Mouse (Mus musculus): Measurements from ENCODE around the gene Olig1. TPM values are rescaled to one million over a fixed set of nuclear protein-coding genes. Genes with fewer than 3 reads are reported as not detected.
A peak's percentile ranks its signal among the peaks of the same experiment; 100 is the strongest.

The Olig1 gene
- polyA plus RNA-seq, 1 experiment from 2014 or later: not detected

DNA sequence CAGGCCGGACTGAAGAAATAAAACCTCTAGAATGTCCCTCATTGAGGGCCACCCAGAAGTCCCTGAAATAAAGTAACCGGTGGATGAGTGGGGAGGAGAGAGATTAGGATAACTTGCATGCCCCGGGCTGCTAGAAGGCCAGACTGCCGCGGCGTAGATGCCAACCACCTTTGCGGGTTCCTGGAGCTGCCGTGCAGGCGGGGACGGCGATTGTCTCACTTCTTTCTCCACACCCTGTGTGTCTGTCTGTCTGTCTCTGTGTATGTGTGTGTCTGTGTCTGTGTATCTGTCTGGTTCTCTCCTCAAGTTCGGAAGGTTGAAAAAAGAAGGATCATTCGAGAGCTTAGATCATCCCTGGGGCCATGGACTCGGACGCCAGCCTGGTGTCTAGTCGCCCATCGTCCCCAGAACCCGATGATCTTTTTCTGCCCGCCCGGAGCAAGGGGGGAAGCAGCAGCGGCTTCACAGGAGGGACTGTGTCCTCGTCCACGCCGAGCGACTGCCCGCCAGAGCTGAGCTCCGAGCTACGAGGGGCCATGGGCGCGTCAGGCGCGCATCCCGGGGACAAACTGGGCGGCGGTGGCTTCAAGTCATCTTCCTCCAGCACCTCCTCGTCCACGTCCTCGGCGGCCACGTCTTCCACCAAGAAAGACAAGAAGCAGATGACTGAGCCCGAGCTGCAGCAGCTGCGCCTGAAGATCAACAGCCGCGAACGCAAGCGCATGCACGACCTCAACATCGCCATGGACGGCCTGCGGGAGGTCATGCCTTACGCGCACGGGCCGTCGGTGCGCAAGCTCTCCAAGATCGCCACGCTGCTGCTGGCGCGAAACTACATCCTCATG lies 43.3 kb upstream of the Olig1 start:
- H3K27ac ChIP-seq (ENCODE audit: low read length): no peak overlapping the region
- H3K4me2 ChIP-seq (replicated peaks; ENCODE audit: low read depth, low read length): no peak overlapping the region
- H3K27me3 ChIP-seq (ENCODE audit: control insufficient read depth, insufficient read depth, low read length): peaks cover 94% of the 10 kb centered on the region
- H3K9ac ChIP-seq (replicated peaks; ENCODE audit: low read depth, low read length): no peak overlapping the region
- 0 out of 2 replicates have a peak overlapping the region, but pooled peaks have one; percentile 13 for H3K4me3 ChIP-seq (ENCODE audit: low read depth, low read length)
- under 1% methylated on average over 60 of the region's 60 CpGs for WGBS
- H3K36me3 ChIP-seq (ENCODE audit: control insufficient read depth, insufficient read depth, low read length): no peaks in the 10 kb centered on the region
- ATAC-seq (ENCODE audit: insufficient number of reproducible peaks, insufficient read depth, low FRiP score, low read depth): no peak
- no peaks in the 10 kb centered on the region for H3K9me3 ChIP-seq (ENCODE audit: control insufficient read depth, low read depth, low read length)
- 0 out of 2 replicates have a peak, but pooled peaks cover 11% of the 10 kb centered on the region for H3K4me1 ChIP-seq (ENCODE audit: control insufficient read depth, insufficient read depth, low read length)

DNA sequence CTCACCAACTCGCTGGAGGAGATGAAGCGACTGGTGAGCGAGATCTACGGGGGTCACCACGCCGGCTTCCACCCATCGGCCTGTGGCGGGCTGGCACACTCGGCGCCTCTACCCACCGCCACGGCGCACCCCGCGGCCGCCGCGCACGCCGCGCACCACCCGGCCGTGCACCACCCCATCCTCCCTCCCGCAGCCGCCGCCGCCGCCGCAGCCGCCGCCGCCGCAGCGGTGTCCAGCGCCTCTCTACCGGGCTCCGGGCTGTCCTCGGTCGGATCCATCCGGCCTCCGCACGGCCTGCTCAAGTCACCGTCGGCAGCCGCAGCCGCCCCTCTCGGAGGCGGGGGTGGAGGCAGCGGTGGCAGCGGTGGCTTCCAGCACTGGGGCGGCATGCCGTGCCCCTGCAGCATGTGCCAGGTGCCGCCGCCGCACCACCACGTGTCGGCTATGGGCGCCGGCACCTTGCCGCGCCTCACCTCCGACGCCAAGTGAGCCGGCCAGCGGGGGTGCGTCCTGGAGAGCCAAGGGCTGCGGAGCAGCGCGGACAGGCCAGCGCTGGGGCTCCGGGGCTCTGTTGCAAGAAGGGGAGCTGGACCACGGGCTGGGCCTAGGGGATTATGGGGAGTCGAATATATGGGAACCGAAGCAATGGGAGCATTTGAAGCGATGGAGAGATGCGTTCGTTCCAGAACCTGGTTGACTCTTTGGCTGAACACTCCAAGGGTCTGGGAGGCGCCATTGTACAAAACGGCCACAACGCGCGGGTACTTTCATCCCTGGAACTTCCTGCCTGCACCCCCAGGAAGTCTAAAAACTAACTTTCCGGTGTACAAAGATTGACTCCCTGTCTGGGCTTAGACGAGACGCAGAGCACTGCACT lies 42.5 kb upstream of the Olig1 start:
- Histone ChIP-seq H3K4me1 (ENCODE audit: control insufficient read depth, insufficient read depth, low read length) (0 out of 2 replicates have a peak, but pooled peaks cover 11% of the 10 kb centered on the region), H3K9ac (replicated peaks; ENCODE audit: low read depth, low read length) (no peak overlapping the region), H3K36me3 (ENCODE audit: control insufficient read depth, insufficient read depth, low read length) (no peaks in the 10 kb centered on the region), H3K27me3 (ENCODE audit: control insufficient read depth, insufficient read depth, low read length) (peaks cover 94% of the 10 kb centered on the region), H3K9me3 (ENCODE audit: control insufficient read depth, low read depth, low read length) (no peaks in the 10 kb centered on the region), H3K4me3 (ENCODE audit: low read depth, low read length) (0 out of 2 replicates have a peak overlapping the region, but pooled peaks have one; percentile 4), H3K4me2 (replicated peaks; ENCODE audit: low read depth, low read length) (peak overlapping the region; percentile 15; the same call in 1 of the 2 replicates), H3K27ac (ENCODE audit: low read length) (no peak overlapping the region)
- ATAC-seq (ENCODE audit: insufficient number of reproducible peaks, insufficient read depth, low FRiP score, low read depth): no peak
- WGBS: 1% methylated on average over 67 of the region's 85 CpGs

DNA sequence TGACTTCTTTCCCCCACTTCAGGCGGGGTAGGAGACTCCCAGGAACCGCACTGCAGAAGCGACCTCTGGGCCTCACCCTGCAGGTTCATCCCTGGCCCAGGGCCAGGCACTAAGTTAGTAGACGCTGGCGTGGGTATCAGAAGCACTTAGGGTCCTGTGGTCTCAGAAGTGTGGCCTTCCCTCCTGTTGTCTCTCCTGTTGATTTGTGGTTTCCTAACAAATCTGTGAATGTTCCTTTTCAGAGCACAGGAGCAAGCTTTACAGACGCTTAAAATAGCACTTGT lies 41.9 kb upstream of the Olig1 start:
- 0 out of 2 replicates have a peak, but pooled peaks cover 6% of the 10 kb centered on the region for H3K4me1 ChIP-seq (ENCODE audit: control insufficient read depth, insufficient read depth, low read length)
- H3K4me2 ChIP-seq (replicated peaks; ENCODE audit: low read depth, low read length): no peak overlapping the region
- H3K4me3 ChIP-seq (ENCODE audit: low read depth, low read length): no peak overlapping the region
- no peak overlapping the region for H3K9ac ChIP-seq (replicated peaks; ENCODE audit: low read depth, low read length)
- H3K27ac ChIP-seq (ENCODE audit: low read length): no peak overlapping the region
- H3K36me3 ChIP-seq (ENCODE audit: control insufficient read depth, insufficient read depth, low read length): no peaks in the 10 kb centered on the region
- ATAC-seq (ENCODE audit: insufficient number of reproducible peaks, insufficient read depth, low FRiP score, low read depth): no peak
- no peaks in the 10 kb centered on the region for H3K9me3 ChIP-seq (ENCODE audit: control insufficient read depth, low read depth, low read length)
- peaks cover 93% of the 10 kb centered on the region for H3K27me3 ChIP-seq (ENCODE audit: control insufficient read depth, insufficient read depth, low read length)
- WGBS: 1% methylated on average over 6 of the region's 6 CpGs

- Histone ChIP-seq H3K9ac (replicated peaks; ENCODE audit: low read depth, low read length) (no peak overlapping the region), H3K27ac (ENCODE audit: low read length) (no peak overlapping the region), H3K4me2 (replicated peaks; ENCODE audit: low read depth, low read length) (no peak overlapping the region), H3K27me3 (ENCODE audit: control insufficient read depth, insufficient read depth, low read length) (peaks cover 93% of the 10 kb centered on the region), H3K4me1 (ENCODE audit: control insufficient read depth, insufficient read depth, low read length) (0 out of 2 replicates have a peak, but pooled peaks cover 3% of the 10 kb centered on the region), H3K9me3 (ENCODE audit: control insufficient read depth, low read depth, low read length) (no peaks in the 10 kb centered on the region), H3K4me3 (ENCODE audit: low read depth, low read length) (no peak overlapping the region), H3K36me3 (ENCODE audit: control insufficient read depth, insufficient read depth, low read length) (no peaks in the 10 kb centered on the region)
- no peak for ATAC-seq (ENCODE audit: insufficient number of reproducible peaks, insufficient read depth, low FRiP score, low read depth)
- WGBS: 3% methylated on average over 30 of the region's 30 CpGs
Measured at GRCm38 (mm10) chr16:91228238-91229071, 41.1 kb upstream of the Olig1 start.

GRCm38 (mm10) chr16:91229072-91229348 lies 40.6 kb upstream of the Olig1 start:
- 0 out of 2 replicates have a peak, but pooled peaks cover 3% of the 10 kb centered on the region for H3K4me1 ChIP-seq (ENCODE audit: control insufficient read depth, insufficient read depth, low read length)
- H3K9me3 ChIP-seq (ENCODE audit: control insufficient read depth, low read depth, low read length): no peaks in the 10 kb centered on the region
- WGBS: under 1% methylated on average over 10 of the region's 10 CpGs
- no peak overlapping the region for H3K4me3 ChIP-seq (ENCODE audit: low read depth, low read length)
- H3K9ac ChIP-seq (replicated peaks; ENCODE audit: low read depth, low read length): no peak overlapping the region
- H3K27me3 ChIP-seq (ENCODE audit: control insufficient read depth, insufficient read depth, low read length): peaks cover 93% of the 10 kb centered on the region
- ATAC-seq (ENCODE audit: insufficient number of reproducible peaks, insufficient read depth, low FRiP score, low read depth): no peak
- H3K4me2 ChIP-seq (replicated peaks; ENCODE audit: low read depth, low read length): no peak overlapping the region
- no peak overlapping the region for H3K27ac ChIP-seq (ENCODE audit: low read length)
- H3K36me3 ChIP-seq (ENCODE audit: control insufficient read depth, insufficient read depth, low read length): no peaks in the 10 kb centered on the region

GRCm38 (mm10) chr16:91229643-91230042 lies 39.9 kb upstream of the Olig1 start:
- no peak overlapping the region for H3K27ac ChIP-seq (ENCODE audit: low read length)
- peaks cover 94% of the 10 kb centered on the region for H3K27me3 ChIP-seq (ENCODE audit: control insufficient read depth, insufficient read depth, low read length)
- no peak overlapping the region for H3K4me3 ChIP-seq (ENCODE audit: low read depth, low read length)
- H3K9ac ChIP-seq (replicated peaks; ENCODE audit: low read depth, low read length): no peak overlapping the region
- H3K9me3 ChIP-seq (ENCODE audit: control insufficient read depth, low read depth, low read length): no peaks in the 10 kb centered on the region
- no peaks in the 10 kb centered on the region for H3K36me3 ChIP-seq (ENCODE audit: control insufficient read depth, insufficient read depth, low read length)
- 19% methylated on average over 8 of the region's 8 CpGs for WGBS
- ATAC-seq (ENCODE audit: insufficient number of reproducible peaks, insufficient read depth, low FRiP score, low read depth): no peak
- no peak overlapping the region for H3K4me2 ChIP-seq (replicated peaks; ENCODE audit: low read depth, low read length)
- H3K4me1 ChIP-seq (ENCODE audit: control insufficient read depth, insufficient read depth, low read length): 0 out of 2 replicates have a peak, but pooled peaks cover 3% of the 10 kb centered on the region

DNA sequence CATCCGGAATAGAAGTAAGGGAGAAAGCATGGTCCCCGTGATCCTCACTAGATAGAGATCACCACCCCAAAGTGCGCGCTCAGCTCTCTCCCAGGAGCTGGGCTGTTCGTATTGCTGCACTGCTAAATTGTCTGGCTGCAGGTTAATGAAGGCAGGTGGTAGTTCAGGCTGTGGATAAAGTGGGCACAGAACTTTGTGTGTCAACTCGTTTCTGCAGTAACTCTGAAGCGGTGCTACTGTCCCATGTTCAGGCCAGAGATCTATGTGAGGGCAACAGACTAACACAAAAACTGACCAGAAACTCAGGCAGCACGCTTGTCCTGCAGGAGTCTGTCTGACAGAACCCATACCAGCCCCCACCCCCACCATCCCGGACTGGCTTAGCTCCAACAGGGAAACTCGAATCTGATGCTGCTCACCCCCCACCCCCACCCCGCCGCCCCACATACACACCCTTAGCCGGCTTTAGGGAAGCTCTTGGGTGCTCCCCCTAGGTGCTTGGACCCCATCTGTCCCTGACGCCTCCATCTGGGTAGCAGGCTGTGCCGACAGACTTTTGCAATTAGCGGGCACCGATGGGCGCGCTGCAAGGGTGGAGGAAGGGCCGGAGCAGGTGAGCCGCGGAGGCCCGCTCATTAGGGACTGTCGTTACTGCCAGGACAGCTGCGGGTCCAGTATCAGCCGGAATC lies 37.6 kb upstream of the Olig1 start:
- no peak for ATAC-seq (ENCODE audit: insufficient number of reproducible peaks, insufficient read depth, low FRiP score, low read depth)
- H3K9me3 ChIP-seq (ENCODE audit: control insufficient read depth, low read depth, low read length): no peaks in the 10 kb centered on the region
- H3K27ac ChIP-seq (ENCODE audit: low read length): no peak overlapping the region
- no peaks in the 10 kb centered on the region for H3K36me3 ChIP-seq (ENCODE audit: control insufficient read depth, insufficient read depth, low read length)
- no peak overlapping the region for H3K4me3 ChIP-seq (ENCODE audit: low read depth, low read length)
- no peak overlapping the region for H3K4me2 ChIP-seq (replicated peaks; ENCODE audit: low read depth, low read length)
- H3K27me3 ChIP-seq (ENCODE audit: control insufficient read depth, insufficient read depth, low read length): peaks cover 90% of the 10 kb centered on the region
- no peaks in the 10 kb centered on the region for H3K4me1 ChIP-seq (ENCODE audit: control insufficient read depth, insufficient read depth, low read length)
- H3K9ac ChIP-seq (replicated peaks; ENCODE audit: low read depth, low read length): no peak overlapping the region
- WGBS: 4% methylated on average over 26 of the region's 26 CpGs

Measured in stomach, embryonic 14.5 days (tissue).